Mouse (Mus musculus) kidney, embryonic 15.5 days (tissue): ENCODE measurements around the gene Traf3ip3. TPM values are rescaled to one million over a fixed set of nuclear protein-coding genes. Genes with fewer than 3 reads are reported as not detected.

Source experiments
- ATAC-seq: fragments of 200-750 bp; cut with Nextera tagmentation; replicated peaks from 2 replicates; pipeline ENCODE4 v1.8.0; 2017; ENCODE audit warnings: moderate TSS enrichment; ENCODE audit not compliant: low FRiP score
- H3K27ac ChIP-seq: fragments of 300-500 bp; sonication (generic); 2 replicates; pipeline ENCODE4 v1.5.1; 2015; ENCODE audit warnings: mild to moderate bottlenecking, inconsistent platforms
- H3K27me3 ChIP-seq: fragments of 300-500 bp; sonication (generic); 2 replicates; pipeline ENCODE4 v1.6.1; 2015; ENCODE audit warnings: inconsistent platforms
- H3K36me3 ChIP-seq: fragments of 300-500 bp; sonication (generic); 2 replicates; pipeline ENCODE4 v1.6.1; 2015; ENCODE audit warnings: inconsistent platforms
- H3K4me1 ChIP-seq: fragments of 300-500 bp; sonication (generic); 2 replicates; pipeline ENCODE4 v1.6.1; 2015; ENCODE audit warnings: inconsistent platforms
- H3K4me2 ChIP-seq: fragments of 300-500 bp; sonication (generic); 2 replicates; pipeline ENCODE4 v1.6.1; 2015; ENCODE audit warnings: moderate library complexity, mild to moderate bottlenecking, inconsistent platforms
- H3K4me3 ChIP-seq: fragments of 300-500 bp; sonication (generic); replicated peaks from 2 replicates; pipeline ENCODE4 v1.5.1; 2015; ENCODE audit warnings: mild to moderate bottlenecking, inconsistent platforms
- H3K9ac ChIP-seq: fragments of 300-500 bp; sonication (generic); 2 replicates; pipeline ENCODE4 v1.6.1; 2015; ENCODE audit warnings: mild to moderate bottlenecking, inconsistent platforms
- H3K9me3 ChIP-seq: fragments of 300-500 bp; sonication (generic); replicated peaks from 2 replicates; pipeline ENCODE4 v1.6.1; 2016; ENCODE audit warnings: inconsistent platforms
- WGBS: fragments of 180-500 bp; shearing (Covaris S2); methylation state at CpG from one replicate; pipeline ENCODE4 v1.1.7; 2015; ENCODE audit warnings: mixed read lengths; 5-methylcytosine and 5-hydroxymethylcytosine counted together
- polyA plus RNA-seq: library from polyadenylated mRNA; unstranded; fragments of >200 nt; fragmentation: Nextera tagmentation; extraction: Ambion mirVana; gene quantifications from 2 replicates; pipeline ENCODE4 v1.2.1, GENCODE M21; 2015

Traf3ip3 gene
- polyA plus RNA-seq, 1 experiment from 2014 or later: 3.5 TPM

DNA sequence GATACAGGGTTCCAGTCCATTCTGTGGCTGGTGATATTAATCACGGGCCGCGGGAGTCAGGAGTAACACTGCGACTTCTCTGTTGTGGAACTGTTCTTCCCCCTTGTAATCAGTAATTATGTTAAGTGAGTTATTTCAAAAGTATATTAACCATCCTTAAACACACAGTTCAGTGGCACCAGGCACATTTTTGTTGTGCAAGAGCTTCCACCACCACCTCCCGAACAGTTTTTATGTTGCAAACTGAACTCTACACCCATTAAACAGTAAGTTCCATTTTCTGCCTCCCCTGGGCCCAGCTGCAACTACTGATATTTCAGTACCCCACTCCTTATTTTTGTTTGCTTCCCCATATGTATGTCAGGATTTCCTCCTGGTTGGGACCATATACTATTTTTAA is 28.1 kb upstream of the Traf3ip3 start:
- 89% methylated on average over 5 of the region's 5 CpGs for WGBS
- peaks cover 41% of the 10 kb centered on the region for H3K4me1 ChIP-seq
- H3K36me3 ChIP-seq: no peaks in the 10 kb centered on the region
- H3K4me3 ChIP-seq: no peak overlapping the region
- no peaks in the 10 kb centered on the region for H3K9me3 ChIP-seq
- H3K27me3 ChIP-seq: no peaks in the 10 kb centered on the region
- H3K27ac ChIP-seq: no peak overlapping the region
- no peak overlapping the region for H3K9ac ChIP-seq
- H3K4me2 ChIP-seq: no peak overlapping the region
- ATAC-seq: no peak

DNA sequence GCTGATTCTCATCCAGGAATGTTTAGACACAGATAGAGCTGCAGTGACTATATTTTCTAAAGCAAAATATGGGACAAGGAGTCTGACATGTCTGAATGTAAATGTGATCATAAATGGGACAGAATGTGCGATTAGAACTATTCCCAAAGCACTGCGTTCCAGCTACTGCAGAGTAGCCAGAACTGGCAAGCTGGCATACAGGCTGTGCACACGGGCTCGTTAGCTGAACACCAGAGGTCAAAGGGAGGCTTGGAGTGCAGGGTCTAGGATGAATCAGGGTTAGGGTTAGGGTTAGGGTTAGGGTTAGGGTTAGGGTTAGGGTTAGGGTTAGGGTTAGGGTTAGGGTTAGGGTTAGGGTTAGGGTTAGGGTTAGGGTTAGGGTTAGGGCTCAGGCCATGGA is 26.0 kb upstream of the Traf3ip3 start:
- no peak overlapping the region for H3K4me2 ChIP-seq
- no peak overlapping the region for H3K4me3 ChIP-seq
- no peak for ATAC-seq
- no peaks in the 10 kb centered on the region for H3K36me3 ChIP-seq
- H3K4me1 ChIP-seq: peaks cover 38% of the 10 kb centered on the region
- H3K27ac ChIP-seq: 0 out of 2 replicates have a peak overlapping the region, but pooled peaks have one; percentile 45
- no peak overlapping the region for H3K9ac ChIP-seq
- 71% methylated on average over 4 of the region's 4 CpGs for WGBS
- H3K9me3 ChIP-seq: no peaks in the 10 kb centered on the region
- no peaks in the 10 kb centered on the region for H3K27me3 ChIP-seq

DNA sequence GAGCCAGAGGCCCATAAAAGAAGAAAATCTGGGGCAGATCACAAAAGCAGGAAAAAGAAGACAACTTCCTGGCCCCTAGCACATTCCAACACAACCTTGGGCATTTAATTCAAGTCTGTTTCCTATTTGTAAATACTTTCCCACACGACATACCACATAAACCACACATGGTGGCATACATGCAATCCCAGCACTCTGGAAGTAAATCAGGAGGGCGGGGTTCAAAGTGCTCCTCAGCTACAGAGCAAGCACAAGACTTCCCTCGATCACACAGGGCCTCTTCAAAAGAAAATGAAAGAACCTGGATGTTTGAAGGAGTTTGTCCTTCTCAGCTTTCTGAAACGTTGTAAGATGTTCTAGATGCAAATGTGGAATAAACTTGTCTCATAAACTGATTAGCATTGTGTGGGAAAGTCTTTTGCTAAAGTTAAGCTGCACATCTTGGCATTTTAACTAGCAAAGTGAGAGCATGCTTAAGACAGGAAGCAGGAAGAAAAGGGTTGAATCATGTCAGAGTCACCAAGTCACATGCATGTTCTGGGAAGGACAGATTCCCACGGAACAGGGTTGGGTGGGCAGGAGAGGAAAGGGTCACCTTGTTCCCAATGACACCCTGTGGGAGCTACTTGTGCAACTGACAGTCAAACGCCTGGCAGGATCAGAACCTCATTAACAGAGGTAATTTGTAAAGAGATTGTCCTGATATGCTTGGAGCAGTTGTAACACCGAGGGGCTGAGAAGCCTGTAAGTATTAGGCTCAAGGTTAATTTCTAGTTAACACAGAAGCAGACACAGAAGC is 25.4 kb upstream of the Traf3ip3 start:
- Histone ChIP-seq H3K9me3 (no peaks in the 10 kb centered on the region), H3K27ac (peak overlapping the region; percentile 45; the same call in 1 of the 2 replicates), H3K9ac (no peak overlapping the region), H3K4me2 (no peak overlapping the region), H3K36me3 (no peaks in the 10 kb centered on the region), H3K27me3 (no peaks in the 10 kb centered on the region), H3K4me1 (peaks cover 38% of the 10 kb centered on the region), H3K4me3 (no peak overlapping the region)
- 30% methylated on average over 7 of the region's 7 CpGs for WGBS
- no peak for ATAC-seq

DNA sequence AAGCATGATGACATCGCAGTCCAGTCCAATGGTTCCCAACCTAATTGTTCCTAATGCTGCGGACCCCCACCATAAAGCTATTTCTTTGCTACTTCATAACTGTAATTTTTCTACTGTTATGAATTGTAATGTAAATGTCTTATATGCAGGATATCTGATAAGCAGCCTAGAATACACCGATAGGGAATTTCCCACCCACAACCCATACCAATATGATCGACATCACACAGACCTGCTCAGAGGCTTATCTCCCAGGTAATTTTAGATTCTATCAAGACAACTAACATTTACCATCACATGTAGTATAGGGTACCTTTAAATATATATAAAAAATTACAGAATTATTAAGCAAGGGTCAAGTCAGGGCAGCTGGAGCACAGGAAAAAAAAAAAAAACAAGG is 24.6 kb upstream of the Traf3ip3 start:
- Histone ChIP-seq H3K4me3 (no peak overlapping the region), H3K27ac (no peak overlapping the region), H3K4me2 (no peak overlapping the region), H3K9me3 (no peaks in the 10 kb centered on the region), H3K27me3 (no peaks in the 10 kb centered on the region), H3K9ac (no peak overlapping the region), H3K4me1 (peaks cover 35% of the 10 kb centered on the region), H3K36me3 (no peaks in the 10 kb centered on the region)
- no peak for ATAC-seq
- 88% methylated on average over 4 of the region's 4 CpGs for WGBS

DNA sequence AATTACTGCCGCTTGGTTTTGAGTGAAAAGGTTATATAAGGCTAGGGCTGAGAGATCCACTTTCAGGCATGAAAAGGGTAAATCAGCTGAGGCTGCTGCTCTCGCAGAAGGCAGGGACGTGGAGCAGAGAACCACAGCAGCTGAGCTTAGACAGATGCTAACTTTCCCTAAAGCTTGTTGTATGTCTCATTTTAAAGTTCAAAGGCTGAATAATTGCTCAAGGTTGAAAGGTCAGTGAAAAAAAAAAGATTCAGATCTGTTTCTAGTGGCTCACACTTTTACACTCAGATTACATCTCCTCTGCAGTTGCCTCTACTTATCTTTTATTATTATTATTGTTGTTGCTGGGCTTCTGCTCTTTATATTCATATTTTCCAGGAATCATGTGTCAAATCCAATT is 24.0 kb upstream of the Traf3ip3 start:
- ATAC-seq: no peak

DNA sequence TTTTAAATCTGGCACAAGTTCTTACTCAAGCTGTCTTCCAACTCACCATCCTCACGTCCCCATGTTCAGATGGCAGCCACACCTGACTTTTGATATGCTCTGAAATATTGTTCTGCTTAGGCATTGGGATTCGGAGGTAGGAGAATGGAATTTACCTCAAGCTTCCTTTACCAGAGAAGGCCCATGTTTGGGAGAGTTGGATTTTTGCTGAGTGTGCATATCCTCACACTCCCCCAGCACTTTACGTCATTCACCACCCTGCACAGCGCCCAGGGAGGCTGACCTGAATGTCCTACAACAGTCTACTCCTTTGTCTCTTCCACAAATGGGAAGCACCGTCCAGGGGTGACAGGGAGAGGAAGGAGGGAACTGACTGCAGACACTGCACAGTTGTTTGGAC is 18.9 kb upstream of the Traf3ip3 start:
- no peak for ATAC-seq
- peaks cover 3% of the 10 kb centered on the region for H3K4me1 ChIP-seq
- WGBS: 53% methylated on average over 5 of the region's 5 CpGs
- no peak overlapping the region for H3K27ac ChIP-seq
- no peaks in the 10 kb centered on the region for H3K27me3 ChIP-seq
- H3K9me3 ChIP-seq: no peaks in the 10 kb centered on the region
- no peak overlapping the region for H3K9ac ChIP-seq
- no peak overlapping the region for H3K4me2 ChIP-seq
- H3K4me3 ChIP-seq: no peak overlapping the region
- H3K36me3 ChIP-seq: no peaks in the 10 kb centered on the region

More for the DNA sequence above, 24.0 kb upstream of the Traf3ip3 start:
- H3K4me2 ChIP-seq: no peak overlapping the region
- no peak overlapping the region for H3K4me3 ChIP-seq
- H3K4me1 ChIP-seq: peaks cover 29% of the 10 kb centered on the region
- H3K9me3 ChIP-seq: no peaks in the 10 kb centered on the region
- H3K36me3 ChIP-seq: no peaks in the 10 kb centered on the region
- 21% methylated on average over 3 of the region's 3 CpGs for WGBS
- H3K27ac ChIP-seq: no peak overlapping the region
- no peaks in the 10 kb centered on the region for H3K27me3 ChIP-seq
- no peak overlapping the region for H3K9ac ChIP-seq

DNA sequence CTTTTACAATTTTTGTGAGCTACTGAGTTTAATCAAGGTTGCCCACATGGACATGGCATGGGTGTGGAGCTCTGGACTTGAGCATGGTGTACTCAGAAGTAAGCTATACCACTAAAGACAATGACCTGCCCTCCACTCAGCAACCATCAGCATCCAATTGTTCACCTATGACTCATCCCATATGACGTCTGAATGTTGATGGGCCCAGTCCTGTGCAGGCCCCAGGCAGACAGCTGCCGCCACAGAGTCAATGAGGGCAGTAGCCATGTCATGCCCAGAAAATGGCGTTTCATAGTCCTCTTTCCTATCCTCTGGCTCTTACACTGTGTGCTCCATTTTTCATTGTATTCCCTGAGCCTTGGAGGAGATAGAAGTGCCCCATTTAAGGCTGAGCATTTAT is 14.5 kb upstream of the Traf3ip3 start:
- no peak overlapping the region for H3K9ac ChIP-seq
- no peaks in the 10 kb centered on the region for H3K27me3 ChIP-seq
- H3K36me3 ChIP-seq: no peaks in the 10 kb centered on the region
- no peak overlapping the region for H3K4me3 ChIP-seq
- no peaks in the 10 kb centered on the region for H3K4me1 ChIP-seq
- H3K4me2 ChIP-seq: no peak overlapping the region
- no peaks in the 10 kb centered on the region for H3K9me3 ChIP-seq
- H3K27ac ChIP-seq: no peak overlapping the region
- ATAC-seq: no peak
- 75% methylated on average over 3 of the region's 3 CpGs for WGBS

DNA sequence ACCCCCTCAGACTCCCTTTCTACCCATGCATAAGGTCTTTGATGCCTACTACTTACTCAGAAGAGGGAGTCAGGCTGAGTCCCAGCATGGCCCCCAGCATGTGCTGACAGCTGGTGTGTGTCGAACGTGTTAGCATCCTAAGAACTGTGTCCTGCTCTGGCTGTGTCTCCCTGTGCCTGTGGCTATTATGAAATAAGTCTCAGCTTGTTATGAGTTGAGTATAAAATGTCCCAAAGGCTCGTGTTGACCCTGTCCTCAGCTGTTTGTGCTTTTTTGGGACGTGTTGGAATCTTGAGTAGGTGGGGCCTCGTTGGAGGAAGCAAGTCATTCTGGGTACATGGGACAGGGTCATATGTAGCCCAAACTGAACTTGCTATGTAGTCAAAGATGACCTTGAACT is 12.6 kb upstream of the Traf3ip3 start:
- no peak overlapping the region for H3K9ac ChIP-seq
- H3K27ac ChIP-seq: no peak overlapping the region
- H3K27me3 ChIP-seq: no peaks in the 10 kb centered on the region
- no peak overlapping the region for H3K4me2 ChIP-seq
- H3K9me3 ChIP-seq: no peaks in the 10 kb centered on the region
- H3K4me1 ChIP-seq: no peaks in the 10 kb centered on the region
- no peaks in the 10 kb centered on the region for H3K36me3 ChIP-seq
- no peak overlapping the region for H3K4me3 ChIP-seq
- 73% methylated on average over 5 of the region's 5 CpGs for WGBS
- no peak for ATAC-seq

DNA sequence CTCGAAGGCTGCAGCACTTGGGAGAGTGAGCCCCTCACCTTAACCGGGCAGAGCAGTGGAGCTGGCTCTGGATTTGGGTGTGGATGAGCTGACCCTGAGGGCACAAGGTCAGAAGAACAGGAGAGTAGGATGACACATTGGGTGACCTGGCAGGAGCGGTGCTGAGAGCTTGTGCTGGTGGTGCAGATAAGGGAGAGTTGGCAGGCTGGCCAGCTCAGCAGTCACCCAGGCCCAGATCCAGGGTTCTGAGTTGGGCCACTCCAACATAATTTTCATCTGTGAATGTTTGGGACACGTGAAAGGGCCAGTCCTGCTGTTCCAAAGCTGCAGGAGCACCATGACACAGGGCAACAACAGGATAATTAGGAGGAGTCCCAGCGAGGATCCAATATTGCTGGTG is 9.9 kb upstream of the Traf3ip3 start:
- Histone ChIP-seq H3K4me3 (no peak overlapping the region), H3K36me3 (no peaks in the 10 kb centered on the region), H3K4me2 (no peak overlapping the region), H3K27ac (no peak overlapping the region), H3K4me1 (no peaks in the 10 kb centered on the region), H3K27me3 (no peaks in the 10 kb centered on the region), H3K9ac (no peak overlapping the region), H3K9me3 (no peaks in the 10 kb centered on the region)
- WGBS: 69% methylated on average over 5 of the region's 5 CpGs
- ATAC-seq: no peak

DNA sequence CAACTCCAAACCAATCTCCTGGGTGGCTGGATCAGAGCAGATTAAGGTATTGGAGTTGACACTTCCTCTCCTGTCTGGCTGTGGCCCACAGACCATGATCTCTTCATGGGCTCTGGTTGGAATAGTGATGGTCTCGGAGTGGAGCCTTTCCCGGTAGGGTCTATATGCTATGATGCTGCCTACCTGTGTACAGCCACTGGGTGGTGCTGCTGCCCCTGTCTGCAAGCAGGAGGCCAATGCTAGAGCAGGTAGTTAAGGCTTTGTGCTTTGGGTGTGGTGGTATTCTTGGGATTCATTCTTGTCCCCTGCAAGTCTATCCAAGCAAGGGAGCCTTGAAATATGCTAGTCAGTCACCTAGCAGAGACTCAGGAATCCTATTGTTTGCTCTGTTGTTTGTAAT is 6.7 kb upstream of the Traf3ip3 start:
- Histone ChIP-seq H3K9ac (no peak overlapping the region), H3K36me3 (no peaks in the 10 kb centered on the region), H3K9me3 (no peaks in the 10 kb centered on the region), H3K4me3 (no peak overlapping the region), H3K27ac (no peak overlapping the region), H3K4me2 (no peak overlapping the region), H3K27me3 (no peaks in the 10 kb centered on the region), H3K4me1 (no peaks in the 10 kb centered on the region)
- 29% methylated on average over 2 of the region's 2 CpGs for WGBS
- ATAC-seq: 0 out of 2 replicates have a peak, but pooled peaks have one; percentile 62

DNA sequence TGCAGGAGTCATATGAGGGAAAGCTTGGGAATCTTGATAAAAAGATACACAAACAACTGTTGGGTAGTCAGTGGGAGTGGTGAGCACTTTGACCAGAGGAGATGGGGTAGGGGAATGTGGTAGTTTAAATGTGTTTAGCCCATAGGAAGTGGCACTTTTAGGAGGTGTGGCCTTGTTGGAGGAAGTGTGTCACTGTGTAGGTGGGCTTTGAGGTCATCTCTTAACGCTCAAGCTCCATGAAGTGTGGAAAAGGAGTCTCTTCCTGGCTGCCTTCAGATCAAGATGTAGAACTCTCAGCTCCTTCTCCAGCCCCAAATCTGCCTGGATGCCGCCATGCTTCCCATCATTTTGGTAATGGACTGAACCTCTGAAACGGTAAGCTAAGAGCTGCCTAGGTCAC is 6.0 kb upstream of the Traf3ip3 start, which contains the start of gene Lamb3:
Gene Lamb3 (plus strand): TSS at position 197 of the 400 bp plus-strand sequence.
- no peaks in the 10 kb centered on the region for H3K4me1 ChIP-seq
- no peaks in the 10 kb centered on the region for H3K36me3 ChIP-seq
- no peaks in the 10 kb centered on the region for H3K9me3 ChIP-seq
- WGBS: 85% methylated on average over 3 of the region's 3 CpGs
- no peak within 1 kb of the TSS for H3K27ac ChIP-seq
- H3K4me3 ChIP-seq: no peak within 1 kb of the TSS
- H3K4me2 ChIP-seq: no peak within 1 kb of the TSS
- no peaks in the 10 kb centered on the region for H3K27me3 ChIP-seq
- no peak for ATAC-seq
- no peak within 1 kb of the TSS for H3K9ac ChIP-seq

DNA sequence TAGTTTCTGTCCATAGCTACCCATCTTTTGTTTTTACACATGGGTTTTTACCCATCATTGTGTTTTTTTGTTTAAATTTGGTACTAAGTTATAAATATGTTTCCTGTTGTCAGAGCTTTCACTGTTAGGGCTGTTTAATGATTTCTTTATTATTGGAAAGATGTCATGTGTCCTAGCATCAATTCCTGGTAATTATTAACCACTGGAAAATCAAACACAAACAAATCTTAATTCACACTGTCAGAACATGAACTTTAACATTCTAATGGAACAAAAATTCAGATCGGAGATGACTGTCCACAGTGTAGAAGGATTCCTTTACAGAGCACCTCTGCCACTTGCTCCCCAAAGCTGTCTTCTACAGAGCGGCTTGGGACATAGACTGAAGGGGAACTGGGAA is 3.9 kb upstream of the Traf3ip3 start:
- ATAC-seq: no peak
- Histone ChIP-seq H3K4me2 (no peak overlapping the region), H3K4me1 (no peaks in the 10 kb centered on the region), H3K27me3 (no peaks in the 10 kb centered on the region), H3K27ac (no peak overlapping the region), H3K4me3 (no peak overlapping the region), H3K9ac (no peak overlapping the region), H3K36me3 (no peaks in the 10 kb centered on the region), H3K9me3 (no peaks in the 10 kb centered on the region)
- 86% methylated on average over 2 of the region's 2 CpGs for WGBS

DNA sequence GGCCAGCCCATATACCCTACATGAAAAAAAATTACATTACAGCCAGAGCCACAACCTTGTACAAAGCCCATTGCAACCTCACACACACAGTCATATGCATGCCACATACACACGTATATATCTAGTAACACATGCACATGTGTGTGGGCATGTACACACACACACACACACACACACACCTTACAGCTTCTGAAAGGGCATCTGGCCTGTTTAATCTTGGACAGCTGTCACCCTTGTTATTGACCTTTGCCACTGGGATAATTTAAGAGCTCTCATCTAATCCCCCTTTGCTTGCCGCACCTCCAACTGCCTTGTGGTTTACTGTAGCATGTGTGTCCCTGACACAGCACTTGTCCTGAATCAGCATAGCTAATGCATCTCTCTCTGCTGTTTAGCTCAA is 2.3 kb upstream of the Traf3ip3 start:
- WGBS: 62% methylated on average over 2 of the region's 2 CpGs

More for the DNA sequence above, 2.3 kb upstream of the Traf3ip3 start:
- no peak for ATAC-seq
- H3K36me3 ChIP-seq: no peaks in the 10 kb centered on the region
- no peaks in the 10 kb centered on the region for H3K4me1 ChIP-seq
- H3K27ac ChIP-seq: no peak overlapping the region
- no peak overlapping the region for H3K4me3 ChIP-seq
- no peaks in the 10 kb centered on the region for H3K9me3 ChIP-seq
- H3K9ac ChIP-seq: no peak overlapping the region
- H3K27me3 ChIP-seq: no peaks in the 10 kb centered on the region
- H3K4me2 ChIP-seq: no peak overlapping the region
